Mouse (Mus musculus) naive thymus-derived CD4-positive, alpha-beta T cell, adult 5 months (primary cell): ENCODE measurements around the gene Gbp3. TPM values are rescaled to one million over a fixed set of nuclear protein-coding genes. Genes with fewer than 3 reads are reported as not detected.

ENCODE experiments used
- polyA plus RNA-seq: library from polyadenylated mRNA; unstranded; fragments of 100-300 nt; shearing (Covaris generic); gene quantifications from one replicate; pipeline ENCODE4 v1.2.1, GENCODE M21; 2017

Gbp3 gene
- 10.2 TPM for polyA plus RNA-seq

GRCm38 (mm10) chr3:142559632-142560228, at the start of gene Gbp3:
Gbp3 (plus strand) TSS chr3:142560026.

GRCm38 (mm10) chr3:142530087-142530953, 29.5 kb upstream of the Gbp3 start, which contains the start of gene Gbp7:
Gbp7 (plus strand) TSS chr3:142530342.

GRCm38 (mm10) chr3:142594547-142594946, 34.7 kb downstream of the Gbp3 start, which contains the start of gene Gbp2b:
Gbp2b (plus strand) TSS chr3:142594847.

GRCm38 (mm10) chr3:142620111-142620955, 60.5 kb downstream of the Gbp3 start, which contains the start of gene Gbp2:
Gbp2 (plus strand) TSS chr3:142620602.

Other genes with a start within 250 kb of the Gbp3 start
- gene Pdlim5, start 164.3 kb upstream of the Gbp3 start, polyA plus RNA-seq = 56.3 TPM
- 7.1 TPM for gene Gbp5, start 66.0 kb upstream of the Gbp3 start, polyA plus RNA-seq
- 46.6 TPM for gene Gbp7, start 29.7 kb upstream of the Gbp3 start, polyA plus RNA-seq
- 0.21 TPM for gene Gbp2b, start 34.8 kb downstream of the Gbp3 start, polyA plus RNA-seq
- gene Gbp2, start 60.6 kb downstream of the Gbp3 start, polyA plus RNA-seq = 31.9 TPM
- gene Kyat3, start 141.0 kb downstream of the Gbp3 start, polyA plus RNA-seq = 0.95 TPM
- 77.5 TPM for gene Gtf2b, start 205.0 kb downstream of the Gbp3 start, polyA plus RNA-seq